Mouse (Mus musculus) spleen, adult 2 months (tissue): ENCODE results near the gene Rcan1. TPM values are rescaled to one million over a fixed set of nuclear protein-coding genes. Genes with fewer than 3 reads are reported as not detected.
A peak's percentile ranks its signal among the peaks of the same experiment; 100 is the strongest.

ENCODE experiments used
- DNase-seq, 2 experiments: peaks; one replicate each; pipeline versions ENCODE4 v3.0.0 to v3.0.0-alpha.2; 2012 to 2021; ENCODE audit warnings: low spot score in 2 of 2, low read depth in 1 of 2
- H3K27ac ChIP-seq: fragments of 200-500 bp; 2 replicates; pipeline ENCODE4 v1.5.1; 2012; ENCODE audit warnings: low read length, inconsistent platforms; ENCODE audit not compliant: insufficient read depth
- H3K27me3 ChIP-seq: fragments of 200-500 bp; 2 replicates; pipeline ENCODE4 v1.6.1; 2012; ENCODE audit warnings: mild to moderate bottlenecking, moderate library complexity, low read length, inconsistent platforms; ENCODE audit not compliant: control insufficient read depth, insufficient read depth
- H3K36me3 ChIP-seq: fragments of 200-500 bp; 2 replicates; pipeline ENCODE4 v1.6.1; 2012; ENCODE audit warnings: mild to moderate bottlenecking, low read length, inconsistent platforms; ENCODE audit not compliant: control insufficient read depth, insufficient read depth
- H3K4me1 ChIP-seq: fragments of 200-500 bp; 2 replicates; pipeline ENCODE4 v1.6.1; 2011; ENCODE audit warnings: inconsistent platforms; ENCODE audit not compliant: control insufficient read depth, insufficient read depth, insufficient read length
- H3K4me3 ChIP-seq: fragments of 200-500 bp; 2 replicates; pipeline ENCODE4 v1.5.1; 2011; ENCODE audit warnings: mild to moderate bottlenecking, inconsistent platforms; ENCODE audit not compliant: insufficient read depth, insufficient read length; ENCODE audit errors: extremely low read depth
- CTCF ChIP-seq: fragments of 200-500 bp; IDR thresholded peaks from 2 replicates; pipeline ENCODE4 v1.5.1; 2011; ENCODE audit warnings: mild to moderate bottlenecking, inconsistent platforms; ENCODE audit not compliant: insufficient read depth, insufficient read length, insufficient replicate concordance; ENCODE audit errors: extremely low read depth
- POLR2A ChIP-seq: fragments of 200-500 bp; IDR thresholded peaks from 2 replicates; pipeline ENCODE4 v1.6.1; 2011; ENCODE audit warnings: low read depth, low read length, inconsistent platforms
- WGBS: fragments of 180-500 bp; shearing (Covaris S2); methylation state at CpG from one replicate; pipeline ENCODE4 v1.1.7; 2018; 5-methylcytosine and 5-hydroxymethylcytosine counted together
- polyA plus RNA-seq: library from polyadenylated mRNA; depleted of rRNA; stranded (reverse); fragments of >200 nt; gene quantifications from 2 replicates; pipeline ENCODE4 v1.2.3, GENCODE M21; 2012

The Rcan1 gene
- polyA plus RNA-seq, 1 experiment, result 6.4 TPM

DNA sequence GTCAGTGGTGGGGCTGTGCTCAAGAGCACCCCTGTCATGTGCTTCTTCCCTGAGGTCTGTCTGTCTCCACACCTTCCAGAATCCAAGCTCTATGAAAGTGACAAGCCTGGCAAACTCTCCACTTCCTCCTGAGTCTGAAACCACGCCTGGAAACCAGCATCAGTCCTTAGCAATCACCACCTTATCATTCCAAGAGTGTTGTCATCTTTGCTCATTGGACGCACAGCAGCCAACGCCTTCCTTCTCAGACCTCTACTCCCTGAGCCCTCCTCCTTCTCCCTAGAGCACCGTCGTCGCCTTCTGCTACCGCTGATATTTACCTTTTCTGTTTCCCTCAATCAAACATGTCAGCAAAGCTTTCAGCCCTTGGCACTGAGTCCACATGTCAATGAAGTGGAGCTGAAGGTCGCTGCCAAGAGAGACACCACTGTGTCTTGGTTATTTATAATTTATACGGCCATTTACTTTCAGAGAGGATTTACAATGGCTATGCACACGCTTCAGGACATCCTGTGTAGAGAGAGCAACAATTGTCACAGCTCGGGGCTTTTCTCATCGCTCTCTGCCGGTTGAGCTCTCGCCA is 6.2 kb downstream of the Rcan1 start:
- Histone ChIP-seq H3K27me3 (no peaks in the 10 kb centered on the region), H3K4me1 (no peaks in the 10 kb centered on the region), H3K4me3 (no peak overlapping the region), H3K27ac (no peak overlapping the region), H3K36me3 (no peaks in the 10 kb centered on the region)
- 66% methylated on average over 14 of the region's 14 CpGs for WGBS
- TF ChIP-seq POLR2A, result no peak
- TF ChIP-seq CTCF, result no peak
- no peak for DNase-seq

GRCm38 (mm10) chr16:92461412-92461811 is 9.3 kb downstream of the Rcan1 start:
- Histone ChIP-seq H3K27ac (no peak overlapping the region), H3K4me3 (no peak overlapping the region), H3K36me3 (no peaks in the 10 kb centered on the region), H3K27me3 (no peaks in the 10 kb centered on the region), H3K4me1 (no peaks in the 10 kb centered on the region)
- no peak for DNase-seq
- WGBS, result 89% methylated on average over 6 of the region's 6 CpGs
- TF ChIP-seq POLR2A, result no peak
- TF ChIP-seq CTCF, result no peak

DNA sequence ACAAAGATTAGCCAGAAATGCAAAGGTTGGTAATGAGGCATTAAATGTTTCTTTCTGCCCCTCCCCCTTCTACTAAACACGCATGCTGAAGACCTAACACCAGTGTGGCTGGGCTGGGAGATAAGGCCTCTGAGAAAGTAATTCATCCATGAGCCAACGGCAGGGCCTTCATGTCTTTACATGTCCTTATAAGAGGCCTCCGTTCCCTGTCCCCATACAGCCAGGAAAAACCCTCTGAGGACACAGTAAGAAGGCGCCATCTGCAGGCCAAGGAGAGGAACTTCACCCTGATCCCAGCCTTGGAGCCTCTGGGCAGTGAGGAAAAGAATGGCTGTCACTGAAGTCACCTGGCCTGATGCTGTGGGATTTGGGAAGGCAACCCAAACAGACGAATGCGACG is 13.1 kb downstream of the Rcan1 start:
- DNase-seq, result peak; percentile 9 to 33
- H3K4me3 ChIP-seq, result no peak overlapping the region
- H3K27me3 ChIP-seq, result no peaks in the 10 kb centered on the region
- H3K36me3 ChIP-seq, result no peaks in the 10 kb centered on the region
- no peak overlapping the region for H3K27ac ChIP-seq
- no peaks in the 10 kb centered on the region for H3K4me1 ChIP-seq
- TF ChIP-seq POLR2A (no peak), CTCF (peak; percentile 77; the same call in 1 of the 2 replicates)
- 47% methylated on average over 7 of the region's 7 CpGs for WGBS

- H3K27ac ChIP-seq, result no peak overlapping the region
- no peaks in the 10 kb centered on the region for H3K27me3 ChIP-seq
- no peak overlapping the region for H3K4me3 ChIP-seq
- no peak for TF ChIP-seq CTCF
- H3K36me3 ChIP-seq, result no peaks in the 10 kb centered on the region; the same call in 1 of the 2 replicates
- 82% methylated on average over 5 of the region's 5 CpGs for WGBS
- no peak for DNase-seq
- H3K4me1 ChIP-seq, result no peaks in the 10 kb centered on the region
Observed at GRCm38 (mm10) chr16:92455969-92456368, 14.7 kb downstream of the Rcan1 start.

- Histone ChIP-seq H3K4me1 (no peaks in the 10 kb centered on the region), H3K27ac (no peak overlapping the region), H3K27me3 (no peaks in the 10 kb centered on the region), H3K36me3 (no peaks in the 10 kb centered on the region; the same call in 1 of the 2 replicates), H3K4me3 (no peak overlapping the region)
- TF ChIP-seq CTCF, result no peak
- TF ChIP-seq POLR2A, result no peak
- DNase-seq, result no peak
- 89% methylated on average over 8 of the region's 8 CpGs for WGBS
Observed at GRCm38 (mm10) chr16:92455488-92455887, 15.2 kb downstream of the Rcan1 start.

- no peaks in the 10 kb centered on the region for H3K27me3 ChIP-seq
- H3K27ac ChIP-seq, result no peak overlapping the region
- no peak overlapping the region for H3K4me3 ChIP-seq
- TF ChIP-seq CTCF (no peak), POLR2A (no peak)
- no peaks in the 10 kb centered on the region; the same call in 1 of the 2 replicates for H3K36me3 ChIP-seq
- DNase-seq, result no peak
- no peaks in the 10 kb centered on the region for H3K4me1 ChIP-seq
- WGBS, result 94% methylated on average over 18 of the region's 18 CpGs
Observed at GRCm38 (mm10) chr16:92454495-92454894, 16.2 kb downstream of the Rcan1 start.

DNA sequence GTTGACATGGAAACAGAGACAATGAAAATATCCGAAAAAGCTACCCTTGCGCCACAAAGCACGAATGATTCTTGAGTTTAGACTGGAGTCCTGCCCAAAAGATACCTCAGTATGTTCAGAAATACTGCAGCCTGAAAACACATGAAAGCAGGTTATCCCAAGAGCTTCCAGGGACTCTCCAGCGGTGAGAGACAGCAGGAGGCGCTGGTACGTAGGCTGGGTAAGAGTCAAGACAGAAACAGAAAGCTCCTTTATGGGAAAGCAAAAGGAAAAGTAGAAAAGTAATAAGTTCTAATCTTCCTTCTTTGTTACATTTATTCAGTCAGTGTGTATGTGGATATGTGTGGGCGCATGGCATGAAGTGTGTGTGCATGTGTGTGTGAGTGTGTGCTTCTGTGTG is 16.7 kb downstream of the Rcan1 start:
- Histone ChIP-seq H3K36me3 (no peaks in the 10 kb centered on the region; the same call in 1 of the 2 replicates), H3K27me3 (no peaks in the 10 kb centered on the region), H3K4me1 (no peaks in the 10 kb centered on the region), H3K27ac (no peak overlapping the region), H3K4me3 (no peak overlapping the region)
- whole genome bisulfite sequencing, result 92% methylated on average over 7 of the region's 7 CpGs
- no peak for DNase-seq
- no peak for TF ChIP-seq CTCF
- TF ChIP-seq POLR2A, result no peak
